ENCODE assay signal across 9 mouse cellular contexts in the genomic region with DNA sequence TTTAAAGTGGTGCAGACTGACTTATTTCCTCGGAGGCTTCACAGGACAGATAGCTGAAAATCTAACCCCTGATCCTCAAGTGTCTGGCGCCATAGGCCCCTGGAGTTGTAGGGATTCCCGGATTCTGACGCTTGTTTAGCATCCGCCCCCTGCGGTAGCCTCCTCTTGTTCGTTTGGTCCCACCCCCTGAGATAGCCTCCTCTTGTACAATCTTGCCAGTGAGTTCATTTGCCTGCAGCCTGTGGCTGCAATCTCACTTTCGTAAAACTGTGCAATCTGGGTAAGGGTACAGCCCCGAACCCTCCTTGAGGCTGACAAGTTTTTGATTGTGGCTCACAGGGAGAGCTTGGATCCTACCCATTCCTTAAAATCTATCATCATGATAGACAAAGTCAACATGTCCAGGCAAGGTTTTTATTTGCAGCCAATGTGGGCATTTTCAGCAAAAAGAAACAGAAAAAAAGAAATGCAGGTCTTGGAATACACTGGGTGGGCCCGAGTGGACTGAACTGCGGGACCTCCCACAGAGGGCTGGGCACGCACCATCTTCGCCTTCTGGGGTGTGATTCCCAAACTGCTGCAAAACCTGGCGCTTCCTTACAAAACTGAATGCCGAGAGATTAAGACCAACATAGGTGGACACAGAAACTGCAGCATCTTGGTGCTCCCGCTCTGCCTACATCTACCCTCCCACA. TPM values are rescaled to one million over a fixed set of nuclear protein-coding genes. Genes with fewer than 3 reads are reported as not detected.
DNase-seq lines count a peak whose midpoint lies in the region; ATAC-seq and TF ChIP-seq lines count a peak whose summit lies in the region.
"Had no signal": no experiment of that assay in that cellular context is flagged by ENCODE, and none has a peak within 500 bp of the region (broad histone marks: within the 10 kb centered on the region; RNA-seq: fewer than 3 reads in every experiment).

No protein-coding gene starts in this region.

- H3K27ac ChIP-seq in kidney, embryonic 15.5 days: peak overlapping the region; percentile 98; the same call in 1 of the 2 replicates
- peak overlapping the region; percentile 98 for H3K27ac ChIP-seq in embryonic facial prominence, embryonic 12.5 days
- H3K27ac ChIP-seq in hindbrain, postnatal 0 days: peak overlapping the region; percentile 95

- 57% methylated on average over 16 of the region's 16 CpGs for WGBS in kidney, embryonic 15.5 days
- WGBS in embryonic facial prominence, embryonic 12.5 days: 43% methylated on average over 16 of the region's 16 CpGs
- WGBS in hindbrain, postnatal 0 days: 30% methylated on average over 16 of the region's 16 CpGs

- no peak for TF ChIP-seq POLR2A in myocyte (IDR thresholded peaks at IDR 0.05; ENCODE audit: insufficient read length, low read depth)

- no peak overlapping the region for H3K9ac ChIP-seq in kidney, embryonic 15.5 days
- no peak overlapping the region for H3K9ac ChIP-seq in embryonic facial prominence, embryonic 12.5 days
- H3K9ac ChIP-seq in hindbrain, postnatal 0 days (replicated peaks; ENCODE audit: low read length): peak overlapping the region; percentile 48

- no peak for DNase-seq in kidney, adult 9 months
- no peak for DNase-seq in hindbrain, postnatal 0 days (ENCODE audit: low spot score)
- DNase-seq in layer of hippocampus, adult 18-20 months (ENCODE audit: low spot score in 2 of 2): no peak
- no peak for DNase-seq in T-cell, adult 2 months (ENCODE audit: low spot score)

- no peaks in the 10 kb centered on the region for H3K36me3 ChIP-seq in kidney, embryonic 15.5 days
- H3K36me3 ChIP-seq in embryonic facial prominence, embryonic 12.5 days: no peaks in the 10 kb centered on the region
- H3K36me3 ChIP-seq in hindbrain, postnatal 0 days (ENCODE audit: insufficient read depth, low read length): no peaks in the 10 kb centered on the region
- H3K36me3 ChIP-seq in myocyte (ENCODE audit: control insufficient read depth, insufficient read depth): no peaks in the 10 kb centered on the region

- peak overlapping the region; percentile 92; the same call in 1 of the 2 replicates for H3K4me2 ChIP-seq in kidney, embryonic 15.5 days
- H3K4me2 ChIP-seq in embryonic facial prominence, embryonic 12.5 days (replicated peaks): peak overlapping the region; percentile 72
- peak overlapping the region; percentile 87 for H3K4me2 ChIP-seq in hindbrain, postnatal 0 days (ENCODE audit: low read depth, low read length)
- peak overlapping the region; percentile 94 for H3K4me2 ChIP-seq in myocyte (ENCODE audit: low read depth)

- no peak overlapping the region for H3K4me3 ChIP-seq in kidney, embryonic 15.5 days (replicated peaks)
- peak overlapping the region; percentile 47; the same call in 1 of the 2 replicates for H3K4me3 ChIP-seq in embryonic facial prominence, embryonic 12.5 days
- H3K4me3 ChIP-seq in hindbrain, postnatal 0 days (ENCODE audit: low read length): no peak overlapping the region
- H3K4me3 ChIP-seq in myocyte: peak overlapping the region; percentile 38

- no peak for TF ChIP-seq CTCF in hindbrain, postnatal 0 days (IDR thresholded peaks at IDR 0.05; ENCODE audit: low read depth)

- no peaks in the 10 kb centered on the region for H3K9me3 ChIP-seq in kidney, embryonic 15.5 days (replicated peaks)
- H3K9me3 ChIP-seq in embryonic facial prominence, embryonic 12.5 days: no peaks in the 10 kb centered on the region
- H3K9me3 ChIP-seq in hindbrain, postnatal 0 days (ENCODE audit: low read length): no peaks in the 10 kb centered on the region

- H3K79me2 ChIP-seq in myocyte (ENCODE audit: control insufficient read depth, insufficient read depth): no peaks in the 10 kb centered on the region

- H3ac ChIP-seq in myocyte (ENCODE audit: control insufficient read depth, insufficient read length): no peak overlapping the region

- H3K27me3 ChIP-seq in kidney, embryonic 15.5 days: no peaks in the 10 kb centered on the region
- no peaks in the 10 kb centered on the region for H3K27me3 ChIP-seq in embryonic facial prominence, embryonic 12.5 days
- no peaks in the 10 kb centered on the region for H3K27me3 ChIP-seq in hindbrain, postnatal 0 days (ENCODE audit: insufficient read depth, low read length)
- H3K27me3 ChIP-seq in myocyte (ENCODE audit: control insufficient read depth, insufficient read depth, insufficient read length): no peaks in the 10 kb centered on the region

- no peak for ATAC-seq in kidney, embryonic 15.5 days (replicated peaks; ENCODE audit: low FRiP score)
- no peak for ATAC-seq in embryonic facial prominence, embryonic 12.5 days (ENCODE audit: insufficient number of reproducible peaks, insufficient read depth, low FRiP score, low TSS enrichment)
- no peak for ATAC-seq in hindbrain, postnatal 0 days
- no peak for ATAC-seq in granulocyte monocyte progenitor cell, adult 5-6 weeks (replicated peaks; ENCODE audit: poor library complexity, severe bottlenecking)

- H3K4me1 ChIP-seq in kidney, embryonic 15.5 days: peaks cover 43% of the 10 kb centered on the region
- peaks cover 41% of the 10 kb centered on the region for H3K4me1 ChIP-seq in embryonic facial prominence, embryonic 12.5 days
- H3K4me1 ChIP-seq in hindbrain, postnatal 0 days (ENCODE audit: insufficient read depth, low read length): peaks cover 26% of the 10 kb centered on the region; the same call in 1 of the 2 replicates

TF ChIP-seq in myocyte, 11 proteins besides CTCF, POLR2A, EP300 and RAD21:
- TF ChIP-seq MYOG (IDR thresholded peaks at IDR 0.05; ENCODE audit: control insufficient read depth in 1 of 3, insufficient read depth in 1 of 3, insufficient read length in 2 of 3, low read depth in 2 of 3) (no peak), MYOD1 (IDR thresholded peaks at IDR 0.05; ENCODE audit: control insufficient read depth in 1 of 3, insufficient read length in 2 of 3, low read depth in 2 of 3) (no peak), CEBPB (IDR thresholded peaks at IDR 0.05; ENCODE audit: insufficient read depth, poor library complexity, severe bottlenecking) (no peak), REST (IDR thresholded peaks at IDR 0.05; ENCODE audit: insufficient read depth, insufficient read length) (no peak), USF1 (IDR thresholded peaks at IDR 0.05; ENCODE audit: low read depth) (no peak), TCF12 (IDR thresholded peaks at IDR 0.05; ENCODE audit: insufficient read depth, poor library complexity, severe bottlenecking) (no peak), MAX (IDR thresholded peaks at IDR 0.05; ENCODE audit: low read depth) (no peak), TCF3 (IDR thresholded peaks at IDR 0.05; ENCODE audit: insufficient read length, low read depth) (no peak), POLR2AphosphoS2 (IDR thresholded peaks at IDR 0.05; ENCODE audit: insufficient read length, low read depth) (no peak), E2F4 (IDR thresholded peaks at IDR 0.05; ENCODE audit: insufficient read depth) (no peak)

RNA-seq across cellular contexts. Expression of a gene that starts 33.5 kb away (rescaled TPM):
- 2,367 and 2,520 TPM in 2 replicates for polyA plus RNA-seq in kidney, embryonic 15.5 days (2015; fragmentation: Nextera tagmentation; extraction: Ambion mirVana)
- 3,148 and 3,183 TPM in 2 replicates for polyA plus RNA-seq in embryonic facial prominence, embryonic 12.5 days (2016; fragmentation: Nextera tagmentation; extraction: Ambion mirVana)
- 2,410 and 2,568 TPM in 2 replicates for total RNA-seq in hindbrain, postnatal 0 days (2014; rRNA removed)
- 3,348 and 3,639 TPM in 2 replicates for polyA plus RNA-seq in hindbrain, postnatal 0 days (2015; fragmentation: Nextera tagmentation; extraction: Ambion mirVana)
- polyA plus RNA-seq in myocyte (2012; fragmentation: generic; extraction: Trizol): 2,358 TPM
- 1,000 to 10,000 TPM; 1,279 to 1,291 TPM for total RNA-seq in layer of hippocampus, adult 18-20 months (2021)
- 1,412 and 1,653 TPM in 2 replicates for total RNA-seq in granulocyte monocyte progenitor cell, adult 5-6 weeks (2014; fragmentation: Nextera tagmentation)
- total RNA-seq in granulocyte monocyte progenitor cell, adult 5-6 weeks (2017): 733 and 780 TPM in 2 replicates

RNA-seq across cellular contexts. Expression of a gene that starts 46.5 kb away (rescaled TPM):
- 1.1 and 1.2 TPM in 2 replicates for polyA plus RNA-seq in kidney, embryonic 15.5 days (2015; fragmentation: Nextera tagmentation; extraction: Ambion mirVana)
- 0.61 and 0.78 TPM in 2 replicates for polyA plus RNA-seq in embryonic facial prominence, embryonic 12.5 days (2016; fragmentation: Nextera tagmentation; extraction: Ambion mirVana)
- total RNA-seq in hindbrain, postnatal 0 days (2014; rRNA removed): 3.0 and 9.0 TPM in 2 replicates
- polyA plus RNA-seq in hindbrain, postnatal 0 days (2015; fragmentation: Nextera tagmentation; extraction: Ambion mirVana): 1.5 and 1.9 TPM in 2 replicates
- polyA plus RNA-seq in myocyte (2012; fragmentation: generic; extraction: Trizol): 1.1 TPM
- total RNA-seq in layer of hippocampus, adult 18-20 months (2021): under 1 TPM in 1 of 2 experiments, not detected in 1; 0.61 TPM
- not detected in 2 replicates for total RNA-seq in granulocyte monocyte progenitor cell, adult 5-6 weeks (2014; fragmentation: Nextera tagmentation)
- not detected in 2 replicates for total RNA-seq in granulocyte monocyte progenitor cell, adult 5-6 weeks (2017)
- polyA plus RNA-seq: large intestine, adult 2 months had no signal

Comparison
In these comparisons a context has a peak if more than half of its experiments do, and no peak if none do; other contexts are left out.
1. H3K4me3 ChIP-seq: peak in embryonic facial prominence, embryonic 12.5 days (single experiment) and myocyte (single experiment); none in kidney, embryonic 15.5 days (single experiment) and hindbrain, postnatal 0 days (single experiment).
2. Peak in every context shown above with its lines, with median percentiles within 50 percentile points of each other: H3K27ac ChIP-seq and H3K4me2 ChIP-seq.